8 mouse cellular contexts compared by ENCODE assay signal in the genomic region with DNA sequence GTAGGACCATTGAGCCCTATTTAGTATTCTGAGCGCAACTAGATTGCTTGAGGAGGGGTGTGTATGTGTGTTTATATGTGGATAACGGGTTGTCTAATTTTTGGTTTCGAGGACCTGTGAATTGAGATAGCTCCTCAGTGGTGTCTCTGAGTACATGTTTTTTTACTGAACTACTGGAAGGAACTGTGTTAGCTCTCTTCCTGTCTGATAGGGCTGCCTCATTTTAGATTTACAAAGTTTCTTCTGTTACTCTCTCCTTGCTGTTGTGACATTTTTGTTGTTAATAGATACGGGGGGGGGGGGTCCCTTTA. TPM values are rescaled to one million over a fixed set of nuclear protein-coding genes. Genes with fewer than 3 reads are reported as not detected.
A peak's percentile ranks its signal among the peaks of the same experiment; 100 is the strongest.
DNase-seq lines count a peak whose midpoint lies in the region; ATAC-seq lines count a peak whose summit lies in the region.

No protein-coding gene starts in this region.

- WGBS in heart, embryonic 15.5 days, result 42% methylated on average over 4 of the region's 4 CpGs
- 65% methylated on average over 4 of the region's 4 CpGs for WGBS in hindbrain, embryonic 12.5 days
- WGBS in midbrain, embryonic 12.5 days, result 57% methylated on average over 4 of the region's 4 CpGs

- H3K4me3 ChIP-seq in heart, embryonic 15.5 days, result peak overlapping the region; percentile 83
- H3K4me3 ChIP-seq in hindbrain, embryonic 12.5 days, result peak overlapping the region; percentile 69
- peak overlapping the region; percentile 67 for H3K4me3 ChIP-seq in midbrain, embryonic 12.5 days

- H3K27me3 ChIP-seq in heart, embryonic 15.5 days, result peaks cover 20% of the 10 kb centered on the region
- H3K27me3 ChIP-seq in hindbrain, embryonic 12.5 days, result peaks cover 13% of the 10 kb centered on the region
- peaks cover 6% of the 10 kb centered on the region for H3K27me3 ChIP-seq in midbrain, embryonic 12.5 days

- ATAC-seq in heart, embryonic 15.5 days (replicated peaks; ENCODE audit: insufficient number of reproducible peaks, insufficient read depth, low FRiP score, low read depth), result no peak
- no peak for ATAC-seq in hindbrain, embryonic 12.5 days (ENCODE audit: low FRiP score)
- no peak for ATAC-seq in midbrain, embryonic 12.5 days (ENCODE audit: low FRiP score, low read depth)

- peaks cover 23% of the 10 kb centered on the region for H3K36me3 ChIP-seq in heart, embryonic 15.5 days
- H3K36me3 ChIP-seq in hindbrain, embryonic 12.5 days, result peaks cover 20% of the 10 kb centered on the region
- H3K36me3 ChIP-seq in midbrain, embryonic 12.5 days, result peaks cover 21% of the 10 kb centered on the region

- H3K27ac ChIP-seq in heart, embryonic 15.5 days, result no peak overlapping the region
- H3K27ac ChIP-seq in hindbrain, embryonic 12.5 days, result no peak overlapping the region
- H3K27ac ChIP-seq in midbrain, embryonic 12.5 days (replicated peaks), result no peak overlapping the region

- peaks cover 9% of the 10 kb centered on the region for H3K4me1 ChIP-seq in heart, embryonic 15.5 days (replicated peaks)
- peaks cover 12% of the 10 kb centered on the region for H3K4me1 ChIP-seq in hindbrain, embryonic 12.5 days
- peaks cover 8% of the 10 kb centered on the region for H3K4me1 ChIP-seq in midbrain, embryonic 12.5 days

- DNase-seq in heart, adult 8-10 months (ENCODE audit: low spot score), result no peak
- DNase-seq in MEL-GATA-1-ER (ENCODE audit: extremely low read depth, low read depth), result peak; percentile 63
- no peak for DNase-seq in cerebellum, adult 9-10 months
- no peak for DNase-seq in gastrocnemius, adult 18-20 months (ENCODE audit: low spot score)
- DNase-seq in ovary, postnatal 36 days (ENCODE audit: low spot score), result no peak

- no peaks in the 10 kb centered on the region for H3K9me3 ChIP-seq in heart, embryonic 15.5 days (replicated peaks)
- no peaks in the 10 kb centered on the region for H3K9me3 ChIP-seq in hindbrain, embryonic 12.5 days (replicated peaks)
- H3K9me3 ChIP-seq in midbrain, embryonic 12.5 days, result no peaks in the 10 kb centered on the region

- peak overlapping the region; percentile 85 for H3K4me2 ChIP-seq in heart, embryonic 15.5 days
- H3K4me2 ChIP-seq in hindbrain, embryonic 12.5 days (replicated peaks), result peak overlapping the region; percentile 88
- H3K4me2 ChIP-seq in midbrain, embryonic 12.5 days (replicated peaks), result peak overlapping the region; percentile 83

- peak overlapping the region; percentile 95 for H3K9ac ChIP-seq in heart, embryonic 15.5 days
- peak overlapping the region; percentile 84 for H3K9ac ChIP-seq in hindbrain, embryonic 12.5 days
- peak overlapping the region; percentile 82 for H3K9ac ChIP-seq in midbrain, embryonic 12.5 days (replicated peaks)

RNA-seq across cellular contexts. Expression of a gene that starts 1.1 kb away (rescaled TPM):
- polyA plus RNA-seq in heart, embryonic 15.5 days (2015; fragmentation: Nextera tagmentation; extraction: Ambion mirVana), result 205 and 234 TPM in 2 replicates
- total RNA-seq in heart, adult 8-10 months (2022), result 100 to 1,000 TPM; 150 to 163 (median 154) TPM
- 259 and 278 TPM in 2 replicates for polyA plus RNA-seq in hindbrain, embryonic 12.5 days (2016; fragmentation: Nextera tagmentation; extraction: Ambion mirVana)
- polyA plus RNA-seq in midbrain, embryonic 12.5 days (2016; fragmentation: Nextera tagmentation; extraction: Ambion mirVana), result 276 and 284 TPM in 2 replicates
- total RNA-seq in gastrocnemius, adult 18-20 months (2021), result 100 to 1,000 TPM; 134 to 137 TPM

RNA-seq across cellular contexts. Expression of a gene that starts 42.4 kb away (rescaled TPM):
- polyA plus RNA-seq in heart, embryonic 15.5 days (2015; fragmentation: Nextera tagmentation; extraction: Ambion mirVana), result not detected in 2 replicates
- not detected for total RNA-seq in heart, adult 8-10 months (2022)
- polyA plus RNA-seq in hindbrain, embryonic 12.5 days (2016; fragmentation: Nextera tagmentation; extraction: Ambion mirVana), result 0.16 TPM in 1 of 2 replicates, not detected in the other
- 0.14 and 0.31 TPM in 2 replicates for polyA plus RNA-seq in midbrain, embryonic 12.5 days (2016; fragmentation: Nextera tagmentation; extraction: Ambion mirVana)
- not detected for total RNA-seq in gastrocnemius, adult 18-20 months (2021)

RNA-seq across cellular contexts. Expression of a gene that starts 45.2 kb away (rescaled TPM):
- not detected in 2 replicates for polyA plus RNA-seq in heart, embryonic 15.5 days (2015; fragmentation: Nextera tagmentation; extraction: Ambion mirVana)
- not detected for total RNA-seq in heart, adult 8-10 months (2022)
- polyA plus RNA-seq in hindbrain, embryonic 12.5 days (2016; fragmentation: Nextera tagmentation; extraction: Ambion mirVana), result not detected in 2 replicates
- not detected in 2 replicates for polyA plus RNA-seq in midbrain, embryonic 12.5 days (2016; fragmentation: Nextera tagmentation; extraction: Ambion mirVana)
- not detected for total RNA-seq in gastrocnemius, adult 18-20 months (2021)
